Mouse (Mus musculus) hindbrain, postnatal 0 days (tissue): ENCODE measurements around the gene Tfr2. TPM values are rescaled to one million over a fixed set of nuclear protein-coding genes. Genes with fewer than 3 reads are reported as not detected.
"Not testable (repeated sequence)": the region's sequence is repeated elsewhere in the genome, so short reads cannot be mapped to it uniquely, and the experiment has no call there.

ENCODE experiments used
- ATAC-seq: fragments of 200-750 bp; cut with Nextera tagmentation; 2 replicates; pipeline ENCODE4 v1.8.0; 2017; ENCODE audit warnings: mild to moderate bottlenecking, moderate TSS enrichment, moderate library complexity
- DNase-seq: peaks from one replicate; pipeline ENCODE4 v3.0.0-alpha.2; 2015; ENCODE audit warnings: low spot score
- H3K27ac ChIP-seq: fragments of 300-500 bp; sonication (generic); 2 replicates; pipeline ENCODE4 v1.5.1; 2014; ENCODE audit warnings: mild to moderate bottlenecking
- H3K27me3 ChIP-seq: fragments of 300-500 bp; sonication (generic); 2 replicates; pipeline ENCODE4 v1.6.1; 2014; ENCODE audit warnings: low read length, mixed read lengths; ENCODE audit not compliant: insufficient read depth
- H3K36me3 ChIP-seq: fragments of 300-500 bp; sonication (generic); 2 replicates; pipeline ENCODE4 v1.6.1; 2014; ENCODE audit warnings: low read length, mixed read lengths; ENCODE audit not compliant: insufficient read depth
- H3K4me1 ChIP-seq: fragments of 300-500 bp; sonication (generic); 2 replicates; pipeline ENCODE4 v1.6.1; 2014; ENCODE audit warnings: antibody characterized with exemption, low read length, mixed read lengths; ENCODE audit not compliant: insufficient read depth
- H3K4me2 ChIP-seq: fragments of 300-500 bp; sonication (generic); 2 replicates; pipeline ENCODE4 v1.6.1; 2014; ENCODE audit warnings: low read depth, mild to moderate bottlenecking, low read length, moderate library complexity, mixed read lengths
- H3K4me3 ChIP-seq: fragments of 300-500 bp; sonication (generic); 2 replicates; pipeline ENCODE4 v1.5.1; 2014; ENCODE audit warnings: low read length
- H3K9ac ChIP-seq: fragments of 300-500 bp; sonication (generic); replicated peaks from 2 replicates; pipeline ENCODE4 v1.6.1; 2014; ENCODE audit warnings: mild to moderate bottlenecking, low read length, moderate library complexity, mixed read lengths
- H3K9me3 ChIP-seq: fragments of 300-500 bp; sonication (generic); 2 replicates; pipeline ENCODE4 v1.6.1; 2016; ENCODE audit warnings: low read length, mixed read lengths
- CTCF ChIP-seq: IDR thresholded peaks from 2 replicates; pipeline ENCODE4 v1.5.1; 2016; ENCODE audit warnings: antibody characterized with exemption, control low read depth, low read depth
- WGBS: fragments of 180-500 bp; shearing (Covaris S2); extraction: QIAGEN DNeasy Blood & Tissue Kit; methylation state at CpG from one replicate; pipeline ENCODE4 v1.1.7; 2014; 5-methylcytosine and 5-hydroxymethylcytosine counted together
- polyA plus RNA-seq: library from polyadenylated mRNA; unstranded; fragments of >200 nt; fragmentation: Nextera tagmentation; extraction: Ambion mirVana; gene quantifications from 2 replicates; pipeline ENCODE4 v1.2.1, GENCODE M21; 2015
- total RNA-seq: library from RNA; depleted of rRNA; stranded (reverse); fragments of >200 nt; gene quantifications from 2 replicates; pipeline ENCODE4 v1.2.3, GENCODE M21; 2014

Tfr2 gene
- total and polyA plus RNA-seq, 2 experiments from 2014 or later = 11.1 to 13.5 TPM

- no peak for DNase-seq
- no peak overlapping the region for H3K4me2 ChIP-seq
- no peak for ATAC-seq
- H3K4me3 ChIP-seq = no peak overlapping the region
- H3K27ac ChIP-seq = no peak overlapping the region
- no peaks in the 10 kb centered on the region for H3K36me3 ChIP-seq
- peaks cover 3% of the 10 kb centered on the region; the same call in 1 of the 2 replicates for H3K4me1 ChIP-seq
- TF ChIP-seq CTCF = no peak
- H3K9ac ChIP-seq = no peak overlapping the region
- WGBS = 66% methylated on average over 5 of the region's 5 CpGs
- no peaks in the 10 kb centered on the region for H3K9me3 ChIP-seq
- H3K27me3 ChIP-seq = no peaks in the 10 kb centered on the region
These were observed 43.4 kb downstream of the Tfr2 start for GRCm38 (mm10) chr5:137613076-137613475.

GRCm38 (mm10) chr5:137613550-137613949, 43.9 kb downstream of the Tfr2 start, which contains the start of gene Pcolce:
Gene Pcolce (minus strand): TSS chr5:137613784.
- no peak for TF ChIP-seq CTCF
- WGBS = 70% methylated on average over 11 of the region's 11 CpGs
- DNase-seq (no peak), ATAC-seq (no peak)
- Histone ChIP-seq H3K4me1 (no peaks in the 10 kb centered on the region), H3K9me3 (no peaks in the 10 kb centered on the region), H3K27ac (no peak within 1 kb of the TSS), H3K36me3 (no peaks in the 10 kb centered on the region), H3K27me3 (no peaks in the 10 kb centered on the region), H3K4me3 (no peak within 1 kb of the TSS), H3K4me2 (no peak within 1 kb of the TSS), H3K9ac (no peak within 1 kb of the TSS)

GRCm38 (mm10) chr5:137614921-137615320, 45.3 kb downstream of the Tfr2 start:
- H3K27ac ChIP-seq, ATAC-seq, H3K4me2 ChIP-seq, H3K36me3 ChIP-seq, H3K4me1 ChIP-seq, H3K9me3 ChIP-seq, DNase-seq, H3K9ac ChIP-seq, H3K4me3 ChIP-seq, H3K27me3 ChIP-seq: not testable (repeated sequence)
- 91% methylated on average over 2 of the region's 2 CpGs for WGBS

GRCm38 (mm10) chr5:137615347-137615746, 45.7 kb downstream of the Tfr2 start:
- H3K9ac ChIP-seq = no peak overlapping the region
- no peak overlapping the region for H3K27ac ChIP-seq
- TF ChIP-seq CTCF = no peak
- DNase-seq (no peak), ATAC-seq (no peak)
- no peak overlapping the region for H3K4me3 ChIP-seq
- H3K36me3 ChIP-seq = no peaks in the 10 kb centered on the region
- H3K4me1 ChIP-seq = no peaks in the 10 kb centered on the region
- H3K27me3 ChIP-seq = no peaks in the 10 kb centered on the region
- H3K9me3 ChIP-seq = no peaks in the 10 kb centered on the region
- 91% methylated on average over 7 of the region's 7 CpGs for WGBS
- no peak overlapping the region for H3K4me2 ChIP-seq

GRCm38 (mm10) chr5:137623937-137624530, 54.4 kb downstream of the Tfr2 start:
- no peaks in the 10 kb centered on the region for H3K27me3 ChIP-seq
- no peak overlapping the region for H3K9ac ChIP-seq
- no peak overlapping the region for H3K4me3 ChIP-seq
- H3K4me1 ChIP-seq = no peaks in the 10 kb centered on the region
- TF ChIP-seq CTCF = no peak
- no peak overlapping the region for H3K27ac ChIP-seq
- no peaks in the 10 kb centered on the region for H3K36me3 ChIP-seq
- 91% methylated on average over 11 of the region's 11 CpGs for WGBS
- H3K4me2 ChIP-seq = no peak overlapping the region
- H3K9me3 ChIP-seq = no peaks in the 10 kb centered on the region
- ATAC-seq = no peak
- DNase-seq = no peak

- H3K27me3 ChIP-seq = no peaks in the 10 kb centered on the region
- peak overlapping the region; percentile 89 for H3K4me3 ChIP-seq
- no peak for DNase-seq
- peak overlapping the region; percentile 64 for H3K9ac ChIP-seq
- no peak for ATAC-seq
- no peaks in the 10 kb centered on the region for H3K9me3 ChIP-seq
- TF ChIP-seq CTCF = peak; percentile 12; the same call in 1 of the 2 replicates
- peak overlapping the region; percentile 88 for H3K27ac ChIP-seq
- WGBS = 2% methylated on average over 9 of the region's 9 CpGs
- H3K4me1 ChIP-seq = peaks cover 18% of the 10 kb centered on the region
- no peaks in the 10 kb centered on the region for H3K36me3 ChIP-seq
- peak overlapping the region; percentile 79 for H3K4me2 ChIP-seq
These were observed 58.4 kb downstream of the Tfr2 start for GRCm38 (mm10) chr5:137627991-137628390.

GRCm38 (mm10) chr5:137628498-137629305, 59.1 kb downstream of the Tfr2 start, which contains the start of the genes Fbxo24, Lrch4 and Gm20605:
Gene Fbxo24 (minus strand): TSS chr5:137629002.
Gene Lrch4 (plus strand): TSS chr5:137629121.
Gene Gm20605 (plus strand): TSS chr5:137629175.
- peak; percentile 100 for DNase-seq
- peaks cover 18% of the 10 kb centered on the region for H3K4me1 ChIP-seq
- WGBS = under 1% methylated on average over 46 of the region's 46 CpGs
- H3K27ac ChIP-seq = peak within 1 kb of the TSS; percentile 90
- TF ChIP-seq CTCF = no peak; the same call in 1 of the 2 replicates
- H3K4me2 ChIP-seq = peak within 1 kb of the TSS; percentile 99
- no peaks in the 10 kb centered on the region for H3K27me3 ChIP-seq
- peak within 1 kb of the TSS; percentile 89 for H3K4me3 ChIP-seq
- peaks cover 3% of the 10 kb centered on the region; the same call in 1 of the 2 replicates for H3K36me3 ChIP-seq
- peak; percentile 99 for ATAC-seq
- peak within 1 kb of the TSS; percentile 90 for H3K9ac ChIP-seq
- H3K9me3 ChIP-seq = no peaks in the 10 kb centered on the region
